Mouse (Mus musculus): ENCODE results near the gene Rpusd3. TPM values are rescaled to one million over a fixed set of nuclear protein-coding genes. Genes with fewer than 3 reads are reported as not detected.

Gene Rpusd3
- total RNA-seq (2021) = 10 to 100 TPM; 32.7 to 32.9 TPM

GRCm38 (mm10) chr6:113419199-113419587 is at the start of gene Rpusd3:
Gene Rpusd3 (minus strand): TSS chr6:113419340.
- peak; percentile 98 to 100 for DNase-seq (ENCODE audit: extremely low spot score in 1 of 2, low spot score in 1 of 2)

- no peak for DNase-seq (ENCODE audit: extremely low spot score in 1 of 2, low spot score in 1 of 2)
Measured at GRCm38 (mm10) chr6:113468512-113468911, 49.4 kb upstream of the Rpusd3 start.

GRCm38 (mm10) chr6:113465602-113466001 is 46.5 kb upstream of the Rpusd3 start:
- DNase-seq (ENCODE audit: extremely low spot score in 1 of 2, low spot score in 1 of 2) = no peak

GRCm38 (mm10) chr6:113464040-113464439 is 44.9 kb upstream of the Rpusd3 start:
- no peak for DNase-seq (ENCODE audit: extremely low spot score in 1 of 2, low spot score in 1 of 2)

- no peak for DNase-seq (ENCODE audit: extremely low spot score in 1 of 2, low spot score in 1 of 2)
Measured at GRCm38 (mm10) chr6:113458635-113459034, 39.5 kb upstream of the Rpusd3 start.

GRCm38 (mm10) chr6:113457952-113458534 is 38.9 kb upstream of the Rpusd3 start, which contains the start of gene Il17re:
Gene Il17re (plus strand): TSS chr6:113458484.
- DNase-seq (ENCODE audit: extremely low spot score in 1 of 2, low spot score in 1 of 2) = no peak

- DNase-seq (ENCODE audit: extremely low spot score in 1 of 2, low spot score in 1 of 2) = no peak
Measured at GRCm38 (mm10) chr6:113455007-113455406, 35.9 kb upstream of the Rpusd3 start.

GRCm38 (mm10) chr6:113451839-113452238 is 32.7 kb upstream of the Rpusd3 start:
- no peak for DNase-seq (ENCODE audit: extremely low spot score in 1 of 2, low spot score in 1 of 2)

GRCm38 (mm10) chr6:113447639-113448038 is 28.5 kb upstream of the Rpusd3 start:
- DNase-seq (ENCODE audit: extremely low spot score in 1 of 2, low spot score in 1 of 2) = no peak

- DNase-seq (ENCODE audit: extremely low spot score in 1 of 2, low spot score in 1 of 2) = no peak
Measured at GRCm38 (mm10) chr6:113444207-113444965, 25.2 kb upstream of the Rpusd3 start.

GRCm38 (mm10) chr6:113443091-113443490 is 24.0 kb upstream of the Rpusd3 start:
- no peak for DNase-seq (ENCODE audit: extremely low spot score in 1 of 2, low spot score in 1 of 2)

- DNase-seq (ENCODE audit: extremely low spot score in 1 of 2, low spot score in 1 of 2) = peak; percentile 78 to 91
Measured at GRCm38 (mm10) chr6:113442442-113443090, 23.4 kb upstream of the Rpusd3 start, which contains the start of gene Jagn1. Gene Jagn1 (plus strand): TSS chr6:113442569.

- no peak for DNase-seq (ENCODE audit: extremely low spot score in 1 of 2, low spot score in 1 of 2)
Measured at GRCm38 (mm10) chr6:113442087-113442441, 22.9 kb upstream of the Rpusd3 start.

- DNase-seq (ENCODE audit: extremely low spot score in 1 of 2, low spot score in 1 of 2) = peak in 1 of 2 experiments; percentile 81
Measured at GRCm38 (mm10) chr6:113441147-113441680, 22.1 kb upstream of the Rpusd3 start.

GRCm38 (mm10) chr6:113440686-113441085 is 21.5 kb upstream of the Rpusd3 start:
- DNase-seq (ENCODE audit: extremely low spot score in 1 of 2, low spot score in 1 of 2) = no peak

GRCm38 (mm10) chr6:113438721-113439430 is 19.7 kb upstream of the Rpusd3 start:
- no peak for DNase-seq (ENCODE audit: extremely low spot score in 1 of 2, low spot score in 1 of 2)

- no peak for DNase-seq (ENCODE audit: extremely low spot score in 1 of 2, low spot score in 1 of 2)
Measured at GRCm38 (mm10) chr6:113437135-113437534, 18.0 kb upstream of the Rpusd3 start.

GRCm38 (mm10) chr6:113435664-113436205 is 16.6 kb upstream of the Rpusd3 start, which contains the start of gene Cidec:
Gene Cidec (minus strand): TSS chr6:113435760.
- DNase-seq (ENCODE audit: extremely low spot score in 1 of 2, low spot score in 1 of 2) = no peak

- DNase-seq (ENCODE audit: extremely low spot score in 1 of 2, low spot score in 1 of 2) = no peak
Measured at GRCm38 (mm10) chr6:113434691-113435090, 15.6 kb upstream of the Rpusd3 start.

- no peak for DNase-seq (ENCODE audit: extremely low spot score in 1 of 2, low spot score in 1 of 2)
Measured at GRCm38 (mm10) chr6:113433661-113434060, 14.5 kb upstream of the Rpusd3 start.

All from layer of hippocampus, postnatal 25 days (tissue).